Mouse (Mus musculus): Measurements from ENCODE around the gene Zbtb45. TPM values are rescaled to one million over a fixed set of nuclear protein-coding genes. Genes with fewer than 3 reads are reported as not detected.

Gene Zbtb45
- polyA plus RNA-seq, 1 experiment from 2014 or later = 38.3 TPM

DNA sequence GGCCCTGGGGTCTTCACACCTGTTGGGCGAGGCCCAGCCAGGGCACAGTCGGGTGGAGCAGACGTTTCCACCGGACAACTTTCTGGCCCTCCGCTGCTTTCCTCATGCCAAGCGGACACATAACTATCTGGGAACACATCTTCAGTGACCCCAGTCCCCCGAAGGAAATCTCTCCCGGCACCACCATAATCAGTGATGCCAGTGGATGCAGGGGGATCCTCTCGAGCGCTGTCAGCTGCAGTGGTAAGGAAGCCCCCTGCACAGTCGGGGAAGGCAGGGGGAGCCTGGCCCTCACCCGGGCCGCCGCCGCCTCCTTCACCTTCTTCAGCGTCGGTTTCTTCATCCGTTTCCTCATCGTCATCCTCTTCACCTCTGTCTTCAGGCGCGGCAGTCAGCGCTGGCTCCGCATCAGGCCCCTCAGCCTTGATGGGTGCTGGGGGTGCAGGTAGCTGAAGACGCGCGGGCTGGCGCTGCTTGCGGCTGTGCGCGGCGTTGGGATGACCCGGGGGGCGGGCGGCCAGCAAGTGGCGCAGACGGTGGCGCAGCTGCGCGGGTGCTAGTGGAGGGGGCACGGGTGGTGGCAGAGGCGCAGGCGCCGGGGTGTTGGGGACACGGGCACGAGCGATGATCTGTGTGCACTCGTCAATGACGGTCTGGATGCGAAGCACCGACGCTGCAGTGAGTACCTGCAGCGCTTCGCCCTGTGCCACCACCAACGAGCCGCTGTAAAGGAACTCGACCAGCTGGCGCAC is 2.3 kb downstream of the Zbtb45 start:
- Histone ChIP-seq H3K9ac (ENCODE audit: low read depth, low read length) (peak overlapping the region; percentile 55), H3K27ac (ENCODE audit: low read depth, low read length) (no peak overlapping the region), H3K4me1 (ENCODE audit: control insufficient read depth, insufficient read depth, low read depth, low read length) (peaks cover 13% of the 10 kb centered on the region), H3K4me2 (ENCODE audit: low read length) (peak overlapping the region; percentile 41), H3K27me3 (replicated peaks; ENCODE audit: control insufficient read depth, insufficient read depth, low read length) (no peaks in the 10 kb centered on the region), H3K4me3 (ENCODE audit: low read length) (peak overlapping the region; percentile 25), H3K9me3 (ENCODE audit: control insufficient read depth, low read length) (no peaks in the 10 kb centered on the region), H3K36me3 (ENCODE audit: control insufficient read depth, insufficient read depth, low read length) (peaks cover 20% of the 10 kb centered on the region)
- WGBS = 36% methylated on average over 56 of the region's 57 CpGs
- ATAC-seq = no peak

DNA sequence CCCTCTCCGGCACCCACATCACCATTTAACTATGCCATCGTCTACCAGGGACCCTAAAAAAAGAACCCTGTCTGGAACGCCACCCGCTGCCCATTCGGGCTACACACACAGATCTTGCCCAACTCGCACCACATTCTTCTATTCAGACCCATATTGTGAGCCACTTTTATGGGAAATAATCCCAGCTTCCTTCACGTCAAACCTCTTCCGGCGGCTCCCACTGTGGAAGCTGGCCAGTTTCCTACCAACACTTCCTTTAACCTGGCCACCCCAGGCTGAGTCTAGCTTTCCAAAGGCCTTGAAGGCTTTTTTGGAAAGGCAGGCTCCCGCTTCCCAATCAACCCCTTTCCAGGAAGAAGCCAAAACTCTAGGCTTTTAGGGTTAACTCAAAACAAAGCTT is 3.3 kb downstream of the Zbtb45 start:
- ATAC-seq = no peak
- no peak overlapping the region for H3K4me2 ChIP-seq (ENCODE audit: low read length)
- no peaks in the 10 kb centered on the region for H3K27me3 ChIP-seq (replicated peaks; ENCODE audit: control insufficient read depth, insufficient read depth, low read length)
- H3K27ac ChIP-seq (ENCODE audit: low read depth, low read length) = no peak overlapping the region
- peaks cover 13% of the 10 kb centered on the region for H3K4me1 ChIP-seq (ENCODE audit: control insufficient read depth, insufficient read depth, low read depth, low read length)
- H3K4me3 ChIP-seq (ENCODE audit: low read length) = no peak overlapping the region
- 86% methylated on average over 10 of the region's 10 CpGs for WGBS
- no peak overlapping the region for H3K9ac ChIP-seq (ENCODE audit: low read depth, low read length)
- peaks cover 20% of the 10 kb centered on the region for H3K36me3 ChIP-seq (ENCODE audit: control insufficient read depth, insufficient read depth, low read length)
- H3K9me3 ChIP-seq (ENCODE audit: control insufficient read depth, low read length) = no peaks in the 10 kb centered on the region

- no peaks in the 10 kb centered on the region for H3K9me3 ChIP-seq (ENCODE audit: control insufficient read depth, low read length)
- peaks cover 13% of the 10 kb centered on the region for H3K4me1 ChIP-seq (ENCODE audit: control insufficient read depth, insufficient read depth, low read depth, low read length)
- peaks cover 20% of the 10 kb centered on the region for H3K36me3 ChIP-seq (ENCODE audit: control insufficient read depth, insufficient read depth, low read length)
- 80% methylated on average over 17 of the region's 17 CpGs for WGBS
- no peak for ATAC-seq
- H3K27me3 ChIP-seq (replicated peaks; ENCODE audit: control insufficient read depth, insufficient read depth, low read length) = no peaks in the 10 kb centered on the region
- no peak overlapping the region for H3K27ac ChIP-seq (ENCODE audit: low read depth, low read length)
- H3K9ac ChIP-seq (ENCODE audit: low read depth, low read length) = no peak overlapping the region
- no peak overlapping the region for H3K4me3 ChIP-seq (ENCODE audit: low read length)
- no peak overlapping the region for H3K4me2 ChIP-seq (ENCODE audit: low read length)
These were observed 3.8 kb downstream of the Zbtb45 start for GRCm38 (mm10) chr7:13006011-13006410.

DNA sequence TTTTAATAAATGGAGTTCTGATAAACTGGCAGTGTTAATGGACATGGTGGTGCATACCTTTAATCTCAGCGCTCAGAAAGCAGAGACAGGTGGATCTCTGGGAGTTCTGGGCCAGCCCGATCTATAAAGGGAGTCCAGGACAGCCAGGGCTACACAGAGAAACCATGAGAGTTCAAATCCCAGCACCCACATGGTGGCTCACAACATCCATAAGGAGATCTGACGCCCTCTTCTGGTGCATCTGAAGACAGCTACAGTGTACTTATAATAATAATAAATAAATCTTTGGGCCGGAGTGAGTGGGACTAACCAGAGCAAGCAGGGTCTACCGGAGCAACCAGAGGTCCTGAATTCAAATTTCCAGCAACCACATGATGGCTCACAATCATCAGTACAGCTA is 6.5 kb downstream of the Zbtb45 start:
- Histone ChIP-seq H3K4me2 (ENCODE audit: low read length) (no peak overlapping the region), H3K36me3 (ENCODE audit: control insufficient read depth, insufficient read depth, low read length) (peaks cover 20% of the 10 kb centered on the region), H3K9me3 (ENCODE audit: control insufficient read depth, low read length) (no peaks in the 10 kb centered on the region), H3K4me1 (ENCODE audit: control insufficient read depth, insufficient read depth, low read depth, low read length) (peaks cover 7% of the 10 kb centered on the region), H3K27me3 (replicated peaks; ENCODE audit: control insufficient read depth, insufficient read depth, low read length) (no peaks in the 10 kb centered on the region), H3K4me3 (ENCODE audit: low read length) (no peak overlapping the region), H3K9ac (ENCODE audit: low read depth, low read length) (no peak overlapping the region), H3K27ac (ENCODE audit: low read depth, low read length) (no peak overlapping the region)
- ATAC-seq = no peak
- WGBS = 78% methylated on average over 5 of the region's 5 CpGs

DNA sequence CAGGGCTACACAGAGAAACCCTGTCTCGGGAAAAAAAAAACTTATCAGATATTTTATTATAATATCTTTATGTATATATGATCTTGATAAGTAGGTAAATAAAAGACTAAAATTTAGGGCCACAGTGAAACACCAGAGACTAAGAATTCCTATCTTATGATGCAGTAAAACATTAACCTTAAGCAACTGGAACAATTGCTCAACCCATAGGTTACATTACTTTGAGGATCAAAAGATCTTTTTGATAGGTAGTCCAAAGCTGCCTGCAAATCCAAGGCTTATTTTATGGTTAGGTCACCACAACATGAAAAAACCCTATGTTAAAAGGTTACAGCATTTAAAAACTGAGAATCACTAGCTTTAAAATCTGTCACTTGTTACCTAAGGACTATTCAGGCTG is 8.2 kb downstream of the Zbtb45 start:
- Histone ChIP-seq H3K4me1 (ENCODE audit: control insufficient read depth, insufficient read depth, low read depth, low read length) (no peaks in the 10 kb centered on the region), H3K4me3 (ENCODE audit: low read length) (no peak overlapping the region), H3K36me3 (ENCODE audit: control insufficient read depth, insufficient read depth, low read length) (peaks cover 12% of the 10 kb centered on the region), H3K27me3 (replicated peaks; ENCODE audit: control insufficient read depth, insufficient read depth, low read length) (no peaks in the 10 kb centered on the region), H3K9ac (ENCODE audit: low read depth, low read length) (no peak overlapping the region), H3K27ac (ENCODE audit: low read depth, low read length) (no peak overlapping the region), H3K9me3 (ENCODE audit: control insufficient read depth, low read length) (no peaks in the 10 kb centered on the region), H3K4me2 (ENCODE audit: low read length) (no peak overlapping the region)
- no peak for ATAC-seq
- 77% methylated on average over 1 of the region's 1 CpGs for WGBS

DNA sequence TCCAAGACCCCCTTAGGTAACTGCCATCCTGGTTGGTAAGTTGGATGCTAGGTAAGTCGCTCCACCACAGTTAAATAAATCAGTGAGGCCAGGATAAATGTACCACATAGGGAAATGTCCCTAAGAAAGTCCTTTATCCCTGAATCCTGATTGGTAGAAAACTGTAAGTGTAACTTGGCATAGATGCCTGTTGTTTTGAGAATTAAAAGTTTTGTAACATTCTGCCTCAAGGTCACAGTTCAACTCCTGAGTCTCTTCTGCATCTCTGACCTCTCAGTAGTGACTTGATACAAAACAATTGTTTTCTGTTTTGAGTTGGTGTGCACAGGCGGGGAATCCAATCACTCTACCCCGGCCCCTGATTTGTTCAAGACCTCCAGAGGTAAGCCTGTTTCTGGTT is 11.0 kb downstream of the Zbtb45 start, which contains the start of gene Trim28:
TSS of gene Trim28 (plus strand) at position 264 of the 400 bp plus-strand sequence.
- no peak within 1 kb of the TSS for H3K4me2 ChIP-seq (ENCODE audit: low read length)
- ATAC-seq = no peak
- no peak within 1 kb of the TSS for H3K27ac ChIP-seq (ENCODE audit: low read depth, low read length)
- no peak within 1 kb of the TSS for H3K9ac ChIP-seq (ENCODE audit: low read depth, low read length)
- H3K36me3 ChIP-seq (ENCODE audit: control insufficient read depth, insufficient read depth, low read length) = no peaks in the 10 kb centered on the region
- no peaks in the 10 kb centered on the region for H3K27me3 ChIP-seq (replicated peaks; ENCODE audit: control insufficient read depth, insufficient read depth, low read length)
- H3K4me3 ChIP-seq (ENCODE audit: low read length) = no peak within 1 kb of the TSS
- H3K4me1 ChIP-seq (ENCODE audit: control insufficient read depth, insufficient read depth, low read depth, low read length) = no peaks in the 10 kb centered on the region
- WGBS = 92% methylated on average over 3 of the region's 3 CpGs
- H3K9me3 ChIP-seq (ENCODE audit: control insufficient read depth, low read length) = no peaks in the 10 kb centered on the region

- H3K4me3 ChIP-seq (ENCODE audit: low read length) = no peak within 1 kb of the TSS
- H3K4me1 ChIP-seq (ENCODE audit: control insufficient read depth, insufficient read depth, low read depth, low read length) = no peaks in the 10 kb centered on the region
- H3K27me3 ChIP-seq (replicated peaks; ENCODE audit: control insufficient read depth, insufficient read depth, low read length) = no peaks in the 10 kb centered on the region
- H3K9ac ChIP-seq (ENCODE audit: low read depth, low read length) = no peak within 1 kb of the TSS
- 73% methylated on average over 5 of the region's 5 CpGs for WGBS
- no peak for ATAC-seq
- H3K9me3 ChIP-seq (ENCODE audit: control insufficient read depth, low read length) = no peaks in the 10 kb centered on the region
- H3K36me3 ChIP-seq (ENCODE audit: control insufficient read depth, insufficient read depth, low read length) = no peaks in the 10 kb centered on the region
- H3K4me2 ChIP-seq (ENCODE audit: low read length) = no peak within 1 kb of the TSS
- no peak within 1 kb of the TSS for H3K27ac ChIP-seq (ENCODE audit: low read depth, low read length)
These were observed 11.8 kb downstream of the Zbtb45 start, which contains the start of gene Slc27a5 for GRCm38 (mm10) chr7:12998053-12998452. Gene Slc27a5 (minus strand): TSS chr7:12998192.

DNA sequence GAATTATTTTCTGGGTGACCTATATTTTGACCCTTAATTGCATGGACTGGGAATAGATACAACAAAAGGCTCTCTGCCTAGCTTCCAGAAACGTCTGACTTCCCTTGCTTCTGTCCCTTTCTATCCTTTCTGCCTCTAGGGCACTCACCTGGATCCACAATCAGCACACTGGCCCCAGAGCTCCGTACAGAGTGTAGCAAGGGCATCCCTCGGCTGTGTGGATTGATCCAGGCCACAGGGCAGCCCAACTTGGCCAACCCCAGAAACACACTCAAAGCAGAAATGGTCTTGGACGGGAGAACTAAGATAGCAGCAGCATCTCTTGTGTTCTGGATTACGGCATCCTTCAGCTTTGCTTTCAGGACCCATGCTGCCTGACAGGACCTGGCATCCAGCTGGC is 12.6 kb downstream of the Zbtb45 start:
- Histone ChIP-seq H3K27ac (ENCODE audit: low read depth, low read length) (no peak overlapping the region), H3K4me3 (ENCODE audit: low read length) (no peak overlapping the region), H3K27me3 (replicated peaks; ENCODE audit: control insufficient read depth, insufficient read depth, low read length) (no peaks in the 10 kb centered on the region), H3K9me3 (ENCODE audit: control insufficient read depth, low read length) (no peaks in the 10 kb centered on the region), H3K4me1 (ENCODE audit: control insufficient read depth, insufficient read depth, low read depth, low read length) (no peaks in the 10 kb centered on the region), H3K9ac (ENCODE audit: low read depth, low read length) (no peak overlapping the region), H3K4me2 (ENCODE audit: low read length) (no peak overlapping the region), H3K36me3 (ENCODE audit: control insufficient read depth, insufficient read depth, low read length) (no peaks in the 10 kb centered on the region)
- no peak for ATAC-seq
- WGBS = 69% methylated on average over 5 of the region's 5 CpGs

DNA sequence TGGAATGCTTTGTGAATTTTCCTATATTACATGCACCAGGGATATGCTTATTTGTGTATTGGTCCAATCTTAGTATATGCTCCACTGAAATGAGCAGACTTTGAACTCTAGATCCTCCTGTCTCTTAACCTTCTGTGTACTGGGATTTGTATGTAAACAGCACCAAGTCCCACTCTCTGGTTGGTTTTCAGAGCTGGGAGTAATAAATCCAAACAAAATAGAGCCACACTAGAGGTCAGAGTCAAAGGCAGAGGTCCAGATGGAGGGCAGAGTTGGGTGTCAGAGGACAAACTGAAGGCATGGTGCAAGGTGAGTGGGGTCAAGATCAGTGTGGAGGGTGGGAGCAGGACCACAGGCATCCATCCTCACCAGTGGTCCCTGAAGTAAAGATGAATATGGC is 14.0 kb downstream of the Zbtb45 start:
- Histone ChIP-seq H3K4me2 (ENCODE audit: low read length) (no peak overlapping the region), H3K36me3 (ENCODE audit: control insufficient read depth, insufficient read depth, low read length) (no peaks in the 10 kb centered on the region), H3K9ac (ENCODE audit: low read depth, low read length) (no peak overlapping the region), H3K9me3 (ENCODE audit: control insufficient read depth, low read length) (no peaks in the 10 kb centered on the region), H3K4me3 (ENCODE audit: low read length) (no peak overlapping the region), H3K27me3 (replicated peaks; ENCODE audit: control insufficient read depth, insufficient read depth, low read length) (no peaks in the 10 kb centered on the region), H3K4me1 (ENCODE audit: control insufficient read depth, insufficient read depth, low read depth, low read length) (no peaks in the 10 kb centered on the region), H3K27ac (ENCODE audit: low read depth, low read length) (no peak overlapping the region)
- ATAC-seq = no peak

Data from hindbrain, embryonic 16.5 days (tissue).